Mouse (Mus musculus): ENCODE measurements around the gene Chaf1a. TPM values are rescaled to one million over a fixed set of nuclear protein-coding genes. Genes with fewer than 3 reads are reported as not detected.

Chaf1a gene
- total and polyA plus RNA-seq, 3 experiments = 49.5 to 116 TPM; not detected in 1

DNA sequence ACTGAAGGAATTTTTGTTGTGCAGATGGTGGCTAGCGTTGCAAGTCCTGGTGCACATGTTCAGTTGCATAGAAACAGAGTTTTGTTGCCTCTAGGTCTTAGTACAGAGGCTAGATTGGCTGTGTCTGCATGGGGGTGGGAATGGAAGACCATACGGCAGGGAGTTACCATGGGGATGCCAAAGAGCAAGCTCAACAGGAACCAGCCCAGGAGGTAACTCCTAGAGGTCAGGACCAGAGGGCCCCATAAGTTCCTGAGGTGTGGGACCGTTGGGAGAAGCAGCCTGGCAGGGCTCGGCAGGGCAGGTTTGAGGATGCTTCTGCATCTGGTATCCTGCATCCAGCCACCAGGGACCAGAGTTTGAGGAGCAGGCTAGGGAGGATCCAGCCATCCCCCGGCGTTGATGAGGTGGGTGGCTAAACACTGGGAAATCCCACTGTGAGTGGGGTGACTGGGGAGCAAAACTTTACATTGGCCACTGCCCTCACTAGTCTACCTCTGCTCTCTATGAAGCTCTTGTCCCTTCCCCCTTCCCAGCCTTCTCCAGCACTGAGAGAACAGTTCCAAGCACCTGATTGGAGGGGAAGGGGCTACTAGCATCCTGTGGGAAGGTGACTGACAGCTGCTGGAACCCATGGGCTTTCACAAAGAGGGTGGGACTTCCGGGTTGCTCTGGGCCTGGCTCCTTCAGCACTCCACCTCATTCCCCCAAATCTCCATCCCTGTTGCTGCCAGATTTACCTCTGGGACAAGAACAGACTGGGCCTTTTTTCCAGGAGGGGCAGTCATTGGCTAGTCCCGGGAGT lies 40.7 kb downstream of the Chaf1a start:
- H3K9me3 ChIP-seq (replicated peaks; ENCODE audit: insufficient read depth, low read length) = no peaks in the 10 kb centered on the region
- peak overlapping the region; percentile 63 to 98; a peak in 3 of 4 replicates for H3K4me3 ChIP-seq (ENCODE audit: control insufficient read depth in 1 of 2, insufficient read depth in 1 of 2, low read depth in 2 of 2, low read length in 2 of 2)
- TF ChIP-seq NRF1 (IDR thresholded peaks at IDR 0.05; ENCODE audit: insufficient read depth, low read depth, low read length, poor library complexity, severe bottlenecking) (no peak), HCFC1 (IDR thresholded peaks at IDR 0.05; ENCODE audit: low read depth, low read length) (0 out of 2 replicates have a peak, but pooled peaks have one; percentile 48), TBP (IDR thresholded peaks at IDR 0.05; ENCODE audit: low read depth, low read length) (no peak), USF1 (IDR thresholded peaks at IDR 0.05; ENCODE audit: low read depth, low read length) (no peak), MEF2A (IDR thresholded peaks at IDR 0.05; ENCODE audit: extremely low read depth, insufficient replicate concordance, low read depth, low read length, poor library complexity, severe bottlenecking) (no peak), ELF1 (IDR thresholded peaks at IDR 0.05; ENCODE audit: low read depth, low read length) (peak; percentile 35; the same call in 1 of the 2 replicates), SMC3 (IDR thresholded peaks at IDR 0.05; ENCODE audit: low read depth, low read length) (no peak)
- peak; percentile 65 for DNase-seq (ENCODE audit: low read depth, low spot score)
- H3K9ac ChIP-seq (ENCODE audit: control insufficient read depth, low read depth, low read length, poor library complexity, severe bottlenecking) = peak overlapping the region; percentile 82
- H3K27ac ChIP-seq (ENCODE audit: control insufficient read depth, low read depth, low read length) = no peak overlapping the region
- no peaks in the 10 kb centered on the region for H3K27me3 ChIP-seq (ENCODE audit: control insufficient read depth in 1 of 2, insufficient read depth in 2 of 2, low read length in 2 of 2)
- peaks cover 0 to 13% of the 10 kb centered on the region in 2 experiments; a peak in 3 of 4 replicates for H3K4me1 ChIP-seq (ENCODE audit: control insufficient read depth in 1 of 2, insufficient read depth in 2 of 2, low read length in 2 of 2)
- peaks cover 0 to 8% of the 10 kb centered on the region in 2 experiments; a peak in 2 of 4 replicates for H3K36me3 ChIP-seq (ENCODE audit: control insufficient read depth in 1 of 2, insufficient read depth in 2 of 2, low read length in 2 of 2)
- peaks cover 17% of the 10 kb centered on the region for H3K79me2 ChIP-seq (ENCODE audit: control insufficient read depth, insufficient read depth, low read length, poor library complexity)

GRCm38 (mm10) chr17:56092312-56092711 lies 52.1 kb downstream of the Chaf1a start:
- H3K36me3 ChIP-seq (ENCODE audit: control insufficient read depth in 1 of 2, insufficient read depth in 2 of 2, low read length in 2 of 2) = peaks cover 0 to 3% of the 10 kb centered on the region in 2 experiments; a peak in 2 of 4 replicates
- no peak for DNase-seq (ENCODE audit: low read depth, low spot score)

GRCm38 (mm10) chr17:56092794-56093193 lies 52.6 kb downstream of the Chaf1a start:
- Histone ChIP-seq H3K4me3 (ENCODE audit: control insufficient read depth in 1 of 2, insufficient read depth in 1 of 2, low read depth in 2 of 2, low read length in 2 of 2) (no peak overlapping the region), H3K27me3 (ENCODE audit: control insufficient read depth in 1 of 2, insufficient read depth in 2 of 2, low read length in 2 of 2) (no peaks in the 10 kb centered on the region), H3K9ac (ENCODE audit: control insufficient read depth, low read depth, low read length, poor library complexity, severe bottlenecking) (no peak overlapping the region), H3K4me1 (ENCODE audit: control insufficient read depth in 1 of 2, insufficient read depth in 2 of 2, low read length in 2 of 2) (no peaks in the 10 kb centered on the region), H3K27ac (ENCODE audit: control insufficient read depth, low read depth, low read length) (no peak overlapping the region), H3K9me3 (replicated peaks; ENCODE audit: insufficient read depth, low read length) (no peaks in the 10 kb centered on the region), H3K79me2 (ENCODE audit: control insufficient read depth, insufficient read depth, low read length, poor library complexity) (no peaks in the 10 kb centered on the region), H3K36me3 (ENCODE audit: control insufficient read depth in 1 of 2, insufficient read depth in 2 of 2, low read length in 2 of 2) (peaks cover 0 to 5% of the 10 kb centered on the region in 2 experiments; a peak in 2 of 4 replicates)
- no peak for DNase-seq (ENCODE audit: low read depth, low spot score)
- TF ChIP-seq NRF1 (IDR thresholded peaks at IDR 0.05; ENCODE audit: insufficient read depth, low read depth, low read length, poor library complexity, severe bottlenecking) = no peak

More at GRCm38 (mm10) chr17:56092312-56092711, 52.1 kb downstream of the Chaf1a start:
- no peaks in the 10 kb centered on the region for H3K27me3 ChIP-seq (ENCODE audit: control insufficient read depth in 1 of 2, insufficient read depth in 2 of 2, low read length in 2 of 2)
- no peak overlapping the region for H3K9ac ChIP-seq (ENCODE audit: control insufficient read depth, low read depth, low read length, poor library complexity, severe bottlenecking)
- no peak overlapping the region for H3K4me3 ChIP-seq (ENCODE audit: control insufficient read depth in 1 of 2, insufficient read depth in 1 of 2, low read depth in 2 of 2, low read length in 2 of 2)
- no peaks in the 10 kb centered on the region for H3K4me1 ChIP-seq (ENCODE audit: control insufficient read depth in 1 of 2, insufficient read depth in 2 of 2, low read length in 2 of 2)
- H3K79me2 ChIP-seq (ENCODE audit: control insufficient read depth, insufficient read depth, low read length, poor library complexity) = no peaks in the 10 kb centered on the region
- TF ChIP-seq POLR2AphosphoS5 (IDR thresholded peaks at IDR 0.05; ENCODE audit: borderline replicate concordance, low read depth, low read length) (no peak), USF1 (IDR thresholded peaks at IDR 0.05; ENCODE audit: low read depth, low read length) (no peak), ZNF384 (IDR thresholded peaks at IDR 0.05; ENCODE audit: low read depth, low read length) (peak; percentile 96), ELF1 (IDR thresholded peaks at IDR 0.05; ENCODE audit: low read depth, low read length) (no peak), CHD2 (IDR thresholded peaks at IDR 0.05; ENCODE audit: low read length) (no peak), BHLHE40 (IDR thresholded peaks at IDR 0.05; ENCODE audit: borderline replicate concordance, low read depth, low read length) (no peak)
- no peaks in the 10 kb centered on the region for H3K9me3 ChIP-seq (replicated peaks; ENCODE audit: insufficient read depth, low read length)
- no peak overlapping the region for H3K27ac ChIP-seq (ENCODE audit: control insufficient read depth, low read depth, low read length)

Data from MEL (cell line).